Mouse (Mus musculus): ENCODE measurements around the gene Cd180. TPM values are rescaled to one million over a fixed set of nuclear protein-coding genes. Genes with fewer than 3 reads are reported as not detected.
A peak's percentile ranks its signal among the peaks of the same experiment; 100 is the strongest.

Gene Cd180
- 0.44 and 0.64 TPM in 2 replicates for polyA plus RNA-seq (2015; fragmentation: Nextera tagmentation; extraction: Ambion mirVana)

- Histone ChIP-seq H3K9ac (ENCODE audit: low read length) (no peak within 1 kb of the TSS), H3K4me1 (replicated peaks; ENCODE audit: control insufficient read depth, insufficient read depth, low read length) (peaks cover 8% of the 10 kb centered on the region), H3K36me3 (ENCODE audit: control insufficient read depth, insufficient read depth, low read length) (no peaks in the 10 kb centered on the region), H3K9me3 (ENCODE audit: control insufficient read depth, low read length) (no peaks in the 10 kb centered on the region), H3K27ac (ENCODE audit: low read length) (no peak within 1 kb of the TSS; the same call in 1 of the 2 replicates), H3K4me2 (ENCODE audit: low read depth, low read length) (no peak within 1 kb of the TSS), H3K4me3 (ENCODE audit: low read length) (no peak within 1 kb of the TSS), H3K27me3 (ENCODE audit: control insufficient read depth, insufficient read depth, low read depth, low read length) (no peaks in the 10 kb centered on the region)
- ATAC-seq (ENCODE audit: low read depth) = peak; percentile 69
- 49% methylated on average over 8 of the region's 8 CpGs for WGBS
Measured at GRCm38 (mm10) chr13:102693341-102693801, at the start of gene Cd180. TSS of gene Cd180 (plus strand) at chr13:102693558.

- 0 out of 2 replicates have a peak, but pooled peaks have one; percentile 21 for ATAC-seq (ENCODE audit: low read depth)
- WGBS = 28% methylated on average over 8 of the region's 8 CpGs
- H3K4me2 ChIP-seq (ENCODE audit: low read depth, low read length) = no peak overlapping the region; the same call in 1 of the 2 replicates
- H3K27me3 ChIP-seq (ENCODE audit: control insufficient read depth, insufficient read depth, low read depth, low read length) = no peaks in the 10 kb centered on the region
- H3K36me3 ChIP-seq (ENCODE audit: control insufficient read depth, insufficient read depth, low read length) = no peaks in the 10 kb centered on the region
- peaks cover 17% of the 10 kb centered on the region for H3K4me1 ChIP-seq (replicated peaks; ENCODE audit: control insufficient read depth, insufficient read depth, low read length)
- H3K9ac ChIP-seq (ENCODE audit: low read length) = no peak overlapping the region
- H3K9me3 ChIP-seq (ENCODE audit: control insufficient read depth, low read length) = no peaks in the 10 kb centered on the region
- H3K4me3 ChIP-seq (ENCODE audit: low read length) = no peak overlapping the region
- peak overlapping the region; percentile 50 for H3K27ac ChIP-seq (ENCODE audit: low read length)
Measured at GRCm38 (mm10) chr13:102644344-102644743, 49.0 kb upstream of the Cd180 start.

- H3K36me3 ChIP-seq (ENCODE audit: control insufficient read depth, insufficient read depth, low read length) = no peaks in the 10 kb centered on the region
- ATAC-seq (ENCODE audit: low read depth) = peak; percentile 83
- H3K9me3 ChIP-seq (ENCODE audit: control insufficient read depth, low read length) = no peaks in the 10 kb centered on the region
- no peaks in the 10 kb centered on the region for H3K27me3 ChIP-seq (ENCODE audit: control insufficient read depth, insufficient read depth, low read depth, low read length)
- 0 out of 2 replicates have a peak overlapping the region, but pooled peaks have one; percentile 10 for H3K9ac ChIP-seq (ENCODE audit: low read length)
- H3K4me2 ChIP-seq (ENCODE audit: low read depth, low read length) = peak overlapping the region; percentile 54
- H3K27ac ChIP-seq (ENCODE audit: low read length) = no peak overlapping the region
- peaks cover 17% of the 10 kb centered on the region for H3K4me1 ChIP-seq (replicated peaks; ENCODE audit: control insufficient read depth, insufficient read depth, low read length)
- WGBS = 25% methylated on average over 17 of the region's 17 CpGs
- H3K4me3 ChIP-seq (ENCODE audit: low read length) = no peak overlapping the region
Measured at GRCm38 (mm10) chr13:102644789-102645551, 48.4 kb upstream of the Cd180 start.

GRCm38 (mm10) chr13:102646271-102646771, 47.0 kb upstream of the Cd180 start:
- H3K36me3 ChIP-seq (ENCODE audit: control insufficient read depth, insufficient read depth, low read length) = no peaks in the 10 kb centered on the region
- peak; percentile 51 for ATAC-seq (ENCODE audit: low read depth)
- no peaks in the 10 kb centered on the region for H3K9me3 ChIP-seq (ENCODE audit: control insufficient read depth, low read length)
- peaks cover 17% of the 10 kb centered on the region for H3K4me1 ChIP-seq (replicated peaks; ENCODE audit: control insufficient read depth, insufficient read depth, low read length)
- WGBS = 31% methylated on average over 10 of the region's 10 CpGs
- no peak overlapping the region for H3K4me2 ChIP-seq (ENCODE audit: low read depth, low read length)
- peak overlapping the region; percentile 39 for H3K27ac ChIP-seq (ENCODE audit: low read length)
- H3K9ac ChIP-seq (ENCODE audit: low read length) = peak overlapping the region; percentile 41
- H3K4me3 ChIP-seq (ENCODE audit: low read length) = no peak overlapping the region
- H3K27me3 ChIP-seq (ENCODE audit: control insufficient read depth, insufficient read depth, low read depth, low read length) = no peaks in the 10 kb centered on the region

GRCm38 (mm10) chr13:102647511-102647910, 45.8 kb upstream of the Cd180 start:
- H3K27me3 ChIP-seq (ENCODE audit: control insufficient read depth, insufficient read depth, low read depth, low read length) = no peaks in the 10 kb centered on the region
- no peak for ATAC-seq (ENCODE audit: low read depth)
- no peak overlapping the region for H3K27ac ChIP-seq (ENCODE audit: low read length)
- H3K4me1 ChIP-seq (replicated peaks; ENCODE audit: control insufficient read depth, insufficient read depth, low read length) = peaks cover 17% of the 10 kb centered on the region
- H3K4me3 ChIP-seq (ENCODE audit: low read length) = no peak overlapping the region
- no peaks in the 10 kb centered on the region for H3K36me3 ChIP-seq (ENCODE audit: control insufficient read depth, insufficient read depth, low read length)
- H3K9me3 ChIP-seq (ENCODE audit: control insufficient read depth, low read length) = no peaks in the 10 kb centered on the region
- 82% methylated on average over 4 of the region's 4 CpGs for WGBS
- no peak overlapping the region for H3K4me2 ChIP-seq (ENCODE audit: low read depth, low read length)
- H3K9ac ChIP-seq (ENCODE audit: low read length) = no peak overlapping the region

- no peaks in the 10 kb centered on the region for H3K4me1 ChIP-seq (replicated peaks; ENCODE audit: control insufficient read depth, insufficient read depth, low read length)
- no peak overlapping the region for H3K27ac ChIP-seq (ENCODE audit: low read length)
- peak; percentile 51 for ATAC-seq (ENCODE audit: low read depth)
- H3K9me3 ChIP-seq (ENCODE audit: control insufficient read depth, low read length) = no peaks in the 10 kb centered on the region
- H3K9ac ChIP-seq (ENCODE audit: low read length) = no peak overlapping the region
- no peaks in the 10 kb centered on the region for H3K36me3 ChIP-seq (ENCODE audit: control insufficient read depth, insufficient read depth, low read length)
- H3K27me3 ChIP-seq (ENCODE audit: control insufficient read depth, insufficient read depth, low read depth, low read length) = no peaks in the 10 kb centered on the region
- H3K4me2 ChIP-seq (ENCODE audit: low read depth, low read length) = no peak overlapping the region
- no peak overlapping the region for H3K4me3 ChIP-seq (ENCODE audit: low read length)
- 70% methylated on average over 6 of the region's 6 CpGs for WGBS
Measured at GRCm38 (mm10) chr13:102652303-102652889, 41.0 kb upstream of the Cd180 start.

- Histone ChIP-seq H3K27me3 (ENCODE audit: control insufficient read depth, insufficient read depth, low read depth, low read length) (no peaks in the 10 kb centered on the region), H3K36me3 (ENCODE audit: control insufficient read depth, insufficient read depth, low read length) (no peaks in the 10 kb centered on the region), H3K4me3 (ENCODE audit: low read length) (no peak overlapping the region), H3K9ac (ENCODE audit: low read length) (no peak overlapping the region), H3K4me2 (ENCODE audit: low read depth, low read length) (no peak overlapping the region), H3K9me3 (ENCODE audit: control insufficient read depth, low read length) (no peaks in the 10 kb centered on the region), H3K4me1 (replicated peaks; ENCODE audit: control insufficient read depth, insufficient read depth, low read length) (peaks cover 6% of the 10 kb centered on the region), H3K27ac (ENCODE audit: low read length) (no peak overlapping the region)
- no peak for ATAC-seq (ENCODE audit: low read depth)
- 82% methylated on average over 2 of the region's 2 CpGs for WGBS
Measured at GRCm38 (mm10) chr13:102655071-102655570, 38.2 kb upstream of the Cd180 start.

GRCm38 (mm10) chr13:102656153-102656690, 37.1 kb upstream of the Cd180 start:
- Histone ChIP-seq H3K4me2 (ENCODE audit: low read depth, low read length) (no peak overlapping the region), H3K27me3 (ENCODE audit: control insufficient read depth, insufficient read depth, low read depth, low read length) (no peaks in the 10 kb centered on the region), H3K9ac (ENCODE audit: low read length) (no peak overlapping the region), H3K4me1 (replicated peaks; ENCODE audit: control insufficient read depth, insufficient read depth, low read length) (peaks cover 6% of the 10 kb centered on the region), H3K9me3 (ENCODE audit: control insufficient read depth, low read length) (no peaks in the 10 kb centered on the region), H3K36me3 (ENCODE audit: control insufficient read depth, insufficient read depth, low read length) (no peaks in the 10 kb centered on the region), H3K27ac (ENCODE audit: low read length) (no peak overlapping the region), H3K4me3 (ENCODE audit: low read length) (no peak overlapping the region)
- no peak for ATAC-seq (ENCODE audit: low read depth)
- 74% methylated on average over 11 of the region's 11 CpGs for WGBS

All from lung, embryonic 16.5 days (tissue).